Mouse (Mus musculus) CD4-positive, CD25-positive, alpha-beta regulatory T cell, adult 9 weeks (primary cell): Measurements from ENCODE around the gene Tmem45a. TPM values are rescaled to one million over a fixed set of nuclear protein-coding genes. Genes with fewer than 3 reads are reported as not detected.

Source experiments
- polyA plus RNA-seq: library from polyadenylated mRNA; unstranded; fragments of 100-300 nt; shearing (Covaris generic); gene quantifications from one replicate; pipeline ENCODE4 v1.2.1, GENCODE M21; 2017

Tmem45a gene
- polyA plus RNA-seq: not detected

GRCm38 (mm10) chr16:56885824-56886615 lies at the start of gene Tmem45a:
Gene Tmem45a (minus strand): TSS chr16:56886166.

GRCm38 (mm10) chr16:56928023-56928422 lies 42.1 kb upstream of the Tmem45a start, which contains the start of gene Lnp1:
Gene Lnp1 (minus strand): TSS chr16:56928061.

GRCm38 (mm10) chr16:56795481-56796139 lies 90.4 kb downstream of the Tmem45a start, which contains the start of gene Adgrg7:
Gene Adgrg7 (minus strand): TSS chr16:56795855.

Other genes starting within 250 kb of the Tmem45a start
- gene Tfg, start 168.7 kb downstream of the Tmem45a start, polyA plus RNA-seq: 58.9 TPM
- not detected for gene Adgrg7, start 90.3 kb downstream of the Tmem45a start, polyA plus RNA-seq
- not detected for gene Lnp1, start 41.9 kb upstream of the Tmem45a start, polyA plus RNA-seq
- not detected for gene Tmem45a2, start 185.2 kb upstream of the Tmem45a start, polyA plus RNA-seq
- gene Tomm70a, start 235.5 kb upstream of the Tmem45a start, polyA plus RNA-seq: 10.0 TPM